Mouse (Mus musculus) liver, embryonic 18 days (tissue): ENCODE measurements around the gene Rdh14. TPM values are rescaled to one million over a fixed set of nuclear protein-coding genes. Genes with fewer than 3 reads are reported as not detected.

Experiments
- polyA plus RNA-seq: library from polyadenylated mRNA; depleted of rRNA; stranded (reverse); fragments of >200 nt; gene quantifications from 2 replicates; pipeline ENCODE4 v1.2.3, GENCODE M21; 2012; rRNA removed

The Rdh14 gene
- 14.4 and 14.7 TPM in 2 replicates for polyA plus RNA-seq

GRCm38 (mm10) chr12:10390671-10391441 lies at the start of gene Rdh14:
Gene Rdh14, plus strand, starts transcription at chr12:10390772.

GRCm38 (mm10) chr12:10369673-10370072 lies 20.9 kb upstream of the Rdh14 start, which contains the start of gene Nt5c1b:
Gene Nt5c1b, plus strand, starts transcription at chr12:10369973.

Other genes with a start within 250 kb of the Rdh14 start
- not detected in 2 replicates for gene Nt5c1b, start 20.8 kb upstream of the Rdh14 start, polyA plus RNA-seq